Mouse (Mus musculus) midbrain, embryonic 12.5 days (tissue): ENCODE results near the gene Cct3. TPM values are rescaled to one million over a fixed set of nuclear protein-coding genes. Genes with fewer than 3 reads are reported as not detected.

ENCODE experiments used
- ATAC-seq: fragments of 200-750 bp; cut with Nextera tagmentation; 2 replicates; pipeline ENCODE4 v1.8.0; 2017; ENCODE audit warnings: low read depth, moderate TSS enrichment, moderate library complexity; ENCODE audit not compliant: low FRiP score
- H3K27ac ChIP-seq: fragments of 300-500 bp; sonication (generic); replicated peaks from 2 replicates; pipeline ENCODE4 v1.5.1; 2016; ENCODE audit warnings: mild to moderate bottlenecking
- H3K27me3 ChIP-seq: fragments of 300-500 bp; sonication (generic); 2 replicates; pipeline ENCODE4 v1.6.1; 2016; ENCODE audit warnings: mild to moderate bottlenecking
- H3K36me3 ChIP-seq: fragments of 300-500 bp; sonication (generic); 2 replicates; pipeline ENCODE4 v1.6.1; 2016
- H3K4me1 ChIP-seq: fragments of 300-500 bp; sonication (generic); 2 replicates; pipeline ENCODE4 v1.6.1; 2016
- H3K4me2 ChIP-seq: fragments of 300-500 bp; sonication (generic); replicated peaks from 2 replicates; pipeline ENCODE4 v1.6.1; 2016; ENCODE audit warnings: mild to moderate bottlenecking, moderate library complexity
- H3K4me3 ChIP-seq: fragments of 300-500 bp; sonication (generic); 2 replicates; pipeline ENCODE4 v1.5.1; 2016; ENCODE audit warnings: mild to moderate bottlenecking
- H3K9ac ChIP-seq: fragments of 300-500 bp; sonication (generic); replicated peaks from 2 replicates; pipeline ENCODE4 v1.6.1; 2016; ENCODE audit warnings: mild to moderate bottlenecking, moderate library complexity
- H3K9me3 ChIP-seq: fragments of 300-500 bp; sonication (generic); 2 replicates; pipeline ENCODE4 v1.6.1; 2016; ENCODE audit warnings: mild to moderate bottlenecking
- WGBS: fragments of 180-500 bp; shearing (Covaris S2); methylation state at CpG from one replicate; pipeline ENCODE4 v1.1.7; 2016; 5-methylcytosine and 5-hydroxymethylcytosine counted together
- polyA plus RNA-seq: library from polyadenylated mRNA; unstranded; fragments of >200 nt; fragmentation: Nextera tagmentation; extraction: Ambion mirVana; gene quantifications from 2 replicates; pipeline ENCODE4 v1.2.1, GENCODE M21; 2016

The Cct3 gene
- polyA plus RNA-seq, 1 experiment from 2014 or later, result 646 TPM

GRCm38 (mm10) chr3:88339006-88339405 lies 42.1 kb downstream of the Cct3 start:
- H3K9ac ChIP-seq, result no peak overlapping the region
- peaks cover 25% of the 10 kb centered on the region for H3K4me1 ChIP-seq
- H3K4me3 ChIP-seq, result no peak overlapping the region
- no peaks in the 10 kb centered on the region for H3K27me3 ChIP-seq
- peaks cover 31% of the 10 kb centered on the region for H3K36me3 ChIP-seq
- ATAC-seq, result no peak
- 89% methylated on average over 3 of the region's 3 CpGs for WGBS
- H3K9me3 ChIP-seq, result no peaks in the 10 kb centered on the region
- H3K4me2 ChIP-seq, result no peak overlapping the region
- H3K27ac ChIP-seq, result no peak overlapping the region

DNA sequence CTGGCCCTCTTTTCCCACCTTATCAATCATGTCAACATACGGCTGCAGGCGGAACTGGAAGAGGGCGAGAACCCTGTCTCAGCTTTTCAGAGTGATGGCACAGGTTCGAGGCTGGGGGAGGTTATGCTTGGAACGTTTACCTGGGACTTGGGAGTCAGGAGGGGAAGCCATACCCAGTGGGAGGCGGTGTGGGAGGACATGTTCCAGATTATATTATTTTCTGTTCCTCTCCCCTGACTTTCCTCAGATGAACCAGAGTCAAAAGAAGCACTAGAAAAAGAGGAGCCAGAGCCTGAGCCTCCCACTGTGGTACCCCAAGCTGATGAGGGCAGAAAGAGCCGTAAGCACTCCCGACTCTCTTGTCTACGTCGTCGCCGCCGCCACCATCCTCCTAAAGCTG lies 53.8 kb downstream of the Cct3 start:
- H3K36me3 ChIP-seq, result peaks cover 100% of the 10 kb centered on the region
- no peak for ATAC-seq
- H3K4me3 ChIP-seq, result no peak overlapping the region
- WGBS, result 94% methylated on average over 13 of the region's 13 CpGs
- H3K4me1 ChIP-seq, result no peaks in the 10 kb centered on the region
- H3K4me2 ChIP-seq, result no peak overlapping the region
- no peaks in the 10 kb centered on the region for H3K9me3 ChIP-seq
- no peak overlapping the region for H3K9ac ChIP-seq
- no peak overlapping the region for H3K27ac ChIP-seq
- H3K27me3 ChIP-seq, result no peaks in the 10 kb centered on the region

DNA sequence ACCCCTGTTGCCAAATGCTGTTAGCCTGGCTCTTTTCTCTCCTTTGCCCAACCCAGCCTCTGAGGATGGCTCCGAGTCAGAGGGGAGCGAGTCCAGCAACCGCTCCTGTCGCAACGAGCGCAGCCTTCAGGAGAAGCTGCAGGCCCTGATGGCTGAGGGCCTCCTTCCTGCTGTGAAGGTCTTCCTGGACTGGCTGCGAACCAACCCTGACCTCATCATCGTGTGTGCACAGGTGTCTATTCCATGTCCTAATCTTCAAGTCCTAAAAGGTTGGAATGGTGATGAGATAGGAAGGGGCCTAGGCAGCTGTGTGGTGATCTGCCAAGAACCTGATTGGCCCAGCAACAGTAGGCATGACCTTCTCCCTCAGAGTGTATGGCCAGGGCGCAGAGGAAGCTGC lies 56.0 kb downstream of the Cct3 start:
- no peak overlapping the region for H3K4me2 ChIP-seq
- H3K27ac ChIP-seq, result no peak overlapping the region
- H3K9me3 ChIP-seq, result no peaks in the 10 kb centered on the region
- no peak overlapping the region for H3K9ac ChIP-seq
- H3K27me3 ChIP-seq, result no peaks in the 10 kb centered on the region
- H3K4me1 ChIP-seq, result no peaks in the 10 kb centered on the region
- peaks cover 98% of the 10 kb centered on the region for H3K36me3 ChIP-seq
- H3K4me3 ChIP-seq, result no peak overlapping the region
- WGBS, result 91% methylated on average over 9 of the region's 9 CpGs
- no peak for ATAC-seq

DNA sequence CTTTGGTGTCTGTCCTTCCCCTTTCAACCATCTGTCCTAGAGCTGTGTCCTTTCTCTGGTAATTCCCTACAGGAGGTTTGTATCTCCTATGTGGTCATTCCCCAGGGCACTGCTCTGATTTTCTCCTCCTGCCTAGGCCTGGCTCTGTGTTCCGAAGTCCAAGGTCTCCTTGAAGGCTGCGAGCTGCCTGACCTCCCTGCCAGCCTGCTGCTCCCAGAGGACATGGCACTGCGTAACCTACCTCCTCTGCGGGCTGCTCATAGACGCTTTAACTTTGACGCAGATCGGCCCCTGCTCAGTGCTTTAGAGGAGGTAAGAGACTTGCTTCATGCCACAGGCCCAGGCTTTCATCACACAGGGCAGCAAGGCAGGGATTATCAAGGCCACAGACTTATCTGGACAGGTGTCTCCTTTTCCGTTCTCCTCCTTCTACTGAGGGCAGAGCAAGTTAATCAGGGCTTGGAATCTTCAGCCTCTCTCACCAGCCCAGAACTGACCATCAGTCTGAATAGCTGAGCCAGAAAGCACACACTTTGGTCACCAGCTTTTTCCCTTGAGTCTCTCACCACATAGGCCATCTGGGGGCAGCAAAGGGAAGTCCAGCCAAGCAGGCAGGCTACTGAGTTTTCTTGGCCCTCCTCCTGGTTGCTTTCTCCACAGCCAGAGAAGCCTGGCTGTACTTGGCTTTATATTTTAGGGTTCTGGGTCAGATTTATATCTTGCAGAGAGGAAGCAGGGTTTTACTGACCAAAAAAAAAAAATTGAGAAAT lies 57.7 kb downstream of the Cct3 start:
- H3K4me3 ChIP-seq, result no peak overlapping the region
- no peak overlapping the region for H3K4me2 ChIP-seq
- no peak overlapping the region for H3K9ac ChIP-seq
- peaks cover 2% of the 10 kb centered on the region; the same call in 1 of the 2 replicates for H3K4me1 ChIP-seq
- ATAC-seq, result no peak
- WGBS, result 95% methylated on average over 8 of the region's 8 CpGs
- H3K9me3 ChIP-seq, result no peaks in the 10 kb centered on the region
- peaks cover 98% of the 10 kb centered on the region for H3K36me3 ChIP-seq
- H3K27me3 ChIP-seq, result no peaks in the 10 kb centered on the region
- H3K27ac ChIP-seq, result no peak overlapping the region

DNA sequence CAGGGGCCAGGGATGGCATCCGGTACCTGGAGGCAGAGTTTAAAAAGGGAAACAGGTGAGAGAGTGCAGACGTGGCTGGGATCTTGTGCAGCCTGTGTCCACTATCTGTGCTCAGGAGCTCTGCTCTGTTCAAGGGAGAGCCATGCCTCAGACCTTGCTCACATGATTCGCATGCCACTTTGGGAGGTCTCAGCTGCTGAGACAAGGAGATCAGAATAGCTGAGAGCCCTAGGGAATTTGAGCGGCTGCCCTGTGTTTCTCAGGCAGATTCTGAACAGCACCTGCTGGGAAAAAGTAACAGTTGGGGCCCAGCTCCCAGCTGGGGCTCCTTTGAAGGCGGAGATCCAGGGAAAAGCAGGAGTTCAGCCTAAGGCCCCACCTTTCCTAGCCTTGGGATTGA lies 62.7 kb downstream of the Cct3 start:
- Histone ChIP-seq H3K36me3 (peaks cover 84% of the 10 kb centered on the region), H3K4me2 (no peak overlapping the region), H3K9ac (no peak overlapping the region), H3K4me3 (no peak overlapping the region), H3K27me3 (peaks cover 13% of the 10 kb centered on the region), H3K27ac (peak overlapping the region; percentile 25; the same call in 1 of the 2 replicates), H3K9me3 (no peaks in the 10 kb centered on the region), H3K4me1 (peaks cover 6% of the 10 kb centered on the region; the same call in 1 of the 2 replicates)
- 72% methylated on average over 5 of the region's 5 CpGs for WGBS
- no peak for ATAC-seq

DNA sequence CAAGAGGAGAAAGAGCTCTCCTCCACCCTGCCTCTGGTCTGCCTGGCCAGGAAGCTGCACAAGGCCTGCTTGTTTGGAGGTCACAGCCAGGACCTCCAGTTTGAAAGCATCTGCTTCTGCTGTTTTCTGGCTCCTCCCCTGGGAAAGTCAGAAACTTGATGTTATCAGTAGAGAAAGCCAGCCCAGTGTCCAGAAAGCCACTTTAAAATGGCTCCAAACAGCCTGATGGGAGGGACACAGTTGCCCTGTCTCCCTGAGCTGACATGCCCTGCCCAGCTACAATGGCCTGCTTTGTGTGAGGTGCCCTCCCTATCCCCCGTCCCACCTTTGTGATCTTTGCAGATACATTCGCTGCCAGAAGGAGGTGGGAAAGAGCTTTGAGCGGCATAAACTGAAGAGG lies 63.1 kb downstream of the Cct3 start:
- WGBS, result 80% methylated on average over 3 of the region's 3 CpGs
- Histone ChIP-seq H3K27me3 (peaks cover 17% of the 10 kb centered on the region), H3K9ac (no peak overlapping the region), H3K9me3 (no peaks in the 10 kb centered on the region), H3K27ac (0 out of 2 replicates have a peak overlapping the region, but pooled peaks have one; percentile 15), H3K36me3 (peaks cover 80% of the 10 kb centered on the region), H3K4me3 (no peak overlapping the region), H3K4me2 (no peak overlapping the region), H3K4me1 (peaks cover 6% of the 10 kb centered on the region; the same call in 1 of the 2 replicates)
- ATAC-seq, result no peak

DNA sequence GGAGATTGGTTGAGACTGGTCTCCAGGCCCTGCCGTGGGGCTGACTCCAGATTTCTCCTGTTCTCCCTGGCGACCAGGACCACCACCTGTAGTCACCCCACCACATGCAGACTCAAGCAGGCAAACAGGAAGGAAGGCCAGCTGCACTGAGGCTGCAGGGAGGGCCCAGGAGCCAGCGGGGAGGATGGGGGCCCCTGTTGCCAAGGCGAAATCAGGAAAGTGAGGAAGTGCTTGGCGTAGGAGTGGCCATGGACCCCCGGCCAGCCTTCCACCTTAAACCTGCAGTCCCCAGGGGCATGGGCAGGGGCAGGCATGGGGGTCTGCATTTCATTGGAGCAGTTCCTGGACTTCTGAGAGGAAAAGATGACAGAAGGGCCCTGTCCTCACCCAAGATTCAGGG lies 64.2 kb downstream of the Cct3 start:
- no peak overlapping the region for H3K4me3 ChIP-seq
- H3K27ac ChIP-seq, result no peak overlapping the region
- peaks cover 6% of the 10 kb centered on the region; the same call in 1 of the 2 replicates for H3K4me1 ChIP-seq
- no peak overlapping the region for H3K4me2 ChIP-seq
- peaks cover 28% of the 10 kb centered on the region for H3K27me3 ChIP-seq
- ATAC-seq, result no peak
- H3K9me3 ChIP-seq, result no peaks in the 10 kb centered on the region
- WGBS, result 79% methylated on average over 6 of the region's 6 CpGs
- H3K36me3 ChIP-seq, result peaks cover 69% of the 10 kb centered on the region
- H3K9ac ChIP-seq, result no peak overlapping the region

DNA sequence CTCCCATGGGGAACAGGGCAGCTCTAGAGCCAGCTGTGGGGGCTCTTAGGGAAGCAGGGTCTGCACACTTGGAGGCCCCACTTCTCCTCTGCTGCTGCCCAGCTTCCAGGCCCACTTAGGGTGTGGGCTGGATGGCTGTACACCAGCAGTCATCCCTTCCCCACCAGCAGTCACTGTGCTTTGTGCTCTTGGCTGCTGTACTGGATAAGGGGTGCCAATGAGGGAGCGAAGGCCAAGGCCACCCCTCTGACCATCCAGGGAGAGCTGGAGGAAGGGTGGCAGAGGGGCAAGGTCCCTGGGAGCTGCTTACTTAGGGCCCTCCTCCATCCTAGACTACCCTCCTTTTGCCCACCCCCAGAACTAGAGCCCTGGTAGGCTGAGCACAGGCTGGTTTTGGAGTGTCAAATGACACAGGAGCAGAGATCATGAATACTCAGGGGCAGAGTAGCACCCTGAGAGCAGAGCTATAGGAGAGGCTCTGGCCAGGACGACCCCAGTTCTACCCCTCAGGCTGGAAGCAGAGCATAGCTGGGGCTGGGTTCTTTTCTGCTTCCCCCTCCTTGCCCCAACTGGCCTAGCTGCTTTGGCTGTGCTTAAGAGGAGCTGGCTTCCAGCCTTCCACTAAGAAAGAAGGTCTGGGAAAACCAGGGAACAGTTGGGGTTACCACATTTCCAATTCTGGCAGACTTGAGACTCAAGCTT lies 64.8 kb downstream of the Cct3 start:
- H3K27me3 ChIP-seq, result peaks cover 32% of the 10 kb centered on the region
- no peaks in the 10 kb centered on the region for H3K9me3 ChIP-seq
- peaks cover 62% of the 10 kb centered on the region for H3K36me3 ChIP-seq
- H3K4me1 ChIP-seq, result peaks cover 6% of the 10 kb centered on the region; the same call in 1 of the 2 replicates
- no peak overlapping the region for H3K4me2 ChIP-seq
- no peak for ATAC-seq
- H3K27ac ChIP-seq, result no peak overlapping the region
- 87% methylated on average over 2 of the region's 2 CpGs for WGBS
- H3K9ac ChIP-seq, result no peak overlapping the region
- no peak overlapping the region for H3K4me3 ChIP-seq

DNA sequence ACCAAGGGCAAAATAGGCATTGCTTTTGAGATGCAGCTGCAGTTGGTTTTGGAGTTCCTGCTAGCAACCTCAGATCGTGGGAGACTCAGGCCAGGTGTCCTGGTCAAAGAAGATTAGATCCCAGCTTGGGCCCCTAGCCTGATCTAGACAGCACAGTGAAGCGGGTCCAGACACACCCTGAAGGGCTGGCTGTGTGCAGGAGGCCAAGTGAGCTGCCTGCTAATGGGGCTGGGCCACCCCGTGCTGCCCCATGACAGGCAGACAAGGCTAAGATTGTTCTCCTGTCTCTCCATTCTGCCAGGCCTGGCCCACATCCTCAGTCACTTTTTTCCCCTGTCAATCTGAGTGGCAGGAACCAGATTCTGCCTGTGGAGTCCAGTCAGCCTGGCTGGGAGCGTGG lies 66.8 kb downstream of the Cct3 start:
- Histone ChIP-seq H3K4me2 (no peak overlapping the region), H3K9me3 (no peaks in the 10 kb centered on the region), H3K27ac (no peak overlapping the region), H3K4me3 (no peak overlapping the region), H3K36me3 (peaks cover 45% of the 10 kb centered on the region), H3K27me3 (peaks cover 32% of the 10 kb centered on the region), H3K4me1 (peaks cover 6% of the 10 kb centered on the region; the same call in 1 of the 2 replicates), H3K9ac (no peak overlapping the region)
- ATAC-seq, result no peak
- WGBS, result 68% methylated on average over 4 of the region's 4 CpGs

GRCm38 (mm10) chr3:88364337-88364736 lies 67.4 kb downstream of the Cct3 start, which contains the start of gene Paqr6:
Gene Paqr6, plus strand, starts transcription at chr3:88364584.
- peaks cover 38% of the 10 kb centered on the region for H3K36me3 ChIP-seq
- no peak within 1 kb of the TSS for H3K4me3 ChIP-seq
- H3K9ac ChIP-seq, result no peak within 1 kb of the TSS
- H3K27me3 ChIP-seq, result peaks cover 32% of the 10 kb centered on the region
- WGBS, result 2% methylated on average over 16 of the region's 16 CpGs
- H3K4me1 ChIP-seq, result peaks cover 5% of the 10 kb centered on the region; the same call in 1 of the 2 replicates
- H3K4me2 ChIP-seq, result no peak within 1 kb of the TSS; the same call in 1 of the 2 replicates
- no peak within 1 kb of the TSS for H3K27ac ChIP-seq
- H3K9me3 ChIP-seq, result no peaks in the 10 kb centered on the region
- ATAC-seq, result no peak

DNA sequence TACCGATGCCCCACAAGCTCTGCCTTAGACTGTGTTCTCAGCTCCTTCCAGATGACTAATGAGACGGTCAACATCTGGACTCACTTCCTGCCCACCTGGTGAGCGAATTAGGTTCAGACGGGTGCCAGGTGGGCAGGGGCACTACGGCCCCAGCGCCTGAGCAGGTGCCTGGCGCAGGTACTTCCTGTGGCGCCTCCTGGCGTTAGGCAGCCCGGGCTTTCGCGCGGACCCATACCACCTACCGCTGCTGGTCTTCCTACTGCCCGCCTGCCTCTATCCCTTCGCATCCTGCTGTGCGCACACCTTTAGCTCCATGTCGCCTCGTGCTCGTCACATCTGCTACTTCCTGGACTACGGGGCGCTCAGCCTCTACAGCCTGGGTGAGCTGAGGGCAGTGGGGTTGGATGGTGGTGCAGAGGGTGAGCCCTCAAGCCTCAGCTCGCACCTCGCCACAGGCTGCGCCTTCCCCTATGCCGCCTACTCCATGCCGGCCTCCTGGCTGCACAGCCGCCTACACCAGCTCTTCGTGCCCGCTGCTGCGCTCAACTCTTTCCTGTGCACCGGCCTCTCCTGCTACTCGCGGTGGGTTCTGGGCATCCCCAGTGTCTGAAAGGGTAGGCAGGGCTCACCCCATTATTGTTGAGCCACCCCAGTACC lies 68.9 kb downstream of the Cct3 start:
- H3K36me3 ChIP-seq, result peaks cover 23% of the 10 kb centered on the region
- no peak overlapping the region for H3K9ac ChIP-seq
- WGBS, result 35% methylated on average over 34 of the region's 34 CpGs
- no peak overlapping the region for H3K4me3 ChIP-seq
- peaks cover 32% of the 10 kb centered on the region for H3K27me3 ChIP-seq
- ATAC-seq, result no peak
- H3K4me2 ChIP-seq, result 0 out of 2 replicates have a peak overlapping the region, but pooled peaks have one; percentile 11
- H3K27ac ChIP-seq, result no peak overlapping the region
- H3K4me1 ChIP-seq, result peaks cover 3% of the 10 kb centered on the region; the same call in 1 of the 2 replicates
- peaks cover 8% of the 10 kb centered on the region; the same call in 1 of the 2 replicates for H3K9me3 ChIP-seq
